Mouse (Mus musculus): ENCODE measurements around the gene Amigo2. TPM values are rescaled to one million over a fixed set of nuclear protein-coding genes. Genes with fewer than 3 reads are reported as not detected.

The Amigo2 gene
- polyA plus RNA-seq, 1 experiment from 2014 or later: 18.3 TPM

GRCm38 (mm10) chr15:97204889-97205288, 42.2 kb downstream of the Amigo2 start:
- no peaks in the 10 kb centered on the region for H3K27me3 ChIP-seq (replicated peaks)
- H3K36me3 ChIP-seq (replicated peaks): no peaks in the 10 kb centered on the region
- 81% methylated on average over 3 of the region's 3 CpGs for WGBS
- no peak overlapping the region for H3K27ac ChIP-seq
- ATAC-seq (replicated peaks): no peak
- no peaks in the 10 kb centered on the region for H3K9me3 ChIP-seq
- no peak overlapping the region for H3K4me2 ChIP-seq
- H3K4me1 ChIP-seq: no peaks in the 10 kb centered on the region
- H3K4me3 ChIP-seq: no peak overlapping the region
- H3K9ac ChIP-seq: no peak overlapping the region

- WGBS: 68% methylated on average over 7 of the region's 7 CpGs
Observed at GRCm38 (mm10) chr15:97196644-97197043, 50.4 kb downstream of the Amigo2 start.

GRCm38 (mm10) chr15:97195628-97196027, 51.5 kb downstream of the Amigo2 start:
- no peak; the same call in 1 of the 2 replicates for ATAC-seq (replicated peaks)
- H3K36me3 ChIP-seq (replicated peaks): no peaks in the 10 kb centered on the region
- H3K4me1 ChIP-seq: peaks cover 7% of the 10 kb centered on the region; the same call in 1 of the 2 replicates
- no peaks in the 10 kb centered on the region for H3K9me3 ChIP-seq
- 0% methylated on average over 1 of the region's 1 CpGs for WGBS
- no peak overlapping the region for H3K9ac ChIP-seq
- H3K27me3 ChIP-seq (replicated peaks): no peaks in the 10 kb centered on the region
- H3K4me3 ChIP-seq: no peak overlapping the region
- H3K4me2 ChIP-seq: no peak overlapping the region
- H3K27ac ChIP-seq: no peak overlapping the region

More at GRCm38 (mm10) chr15:97196644-97197043, 50.4 kb downstream of the Amigo2 start:
- Histone ChIP-seq H3K36me3 (replicated peaks) (no peaks in the 10 kb centered on the region), H3K4me1 (peaks cover 7% of the 10 kb centered on the region; the same call in 1 of the 2 replicates), H3K9me3 (no peaks in the 10 kb centered on the region), H3K9ac (no peak overlapping the region), H3K27me3 (replicated peaks) (no peaks in the 10 kb centered on the region), H3K4me3 (no peak overlapping the region), H3K27ac (no peak overlapping the region), H3K4me2 (no peak overlapping the region)
- ATAC-seq (replicated peaks): no peak

Other genes starting within 250 kb of the Amigo2 start
- gene Slc38a4, start 191.3 kb downstream of the Amigo2 start, polyA plus RNA-seq (2015; fragmentation: Nextera tagmentation; extraction: Ambion mirVana): 4.1 TPM in 2 replicates
- gene Pced1b, start 180 bp downstream of the Amigo2 start, polyA plus RNA-seq (2015; fragmentation: Nextera tagmentation; extraction: Ambion mirVana): 5.7 and 6.2 TPM in 2 replicates

Measured in midbrain, embryonic 15.5 days (tissue).